Comparison of ENCODE assay signal across 14 mouse cellular contexts in genomic region chr4:137945376-137945775, GRCm38 (mm10). TPM values are rescaled to one million over a fixed set of nuclear protein-coding genes. Genes with fewer than 3 reads are reported as not detected.
DNase-seq lines count a peak whose midpoint lies in the region; ATAC-seq and TF ChIP-seq lines count a peak whose summit lies in the region.
"Had no signal": no experiment of that assay in that cellular context is flagged by ENCODE, and none has a peak within 500 bp of the region (broad histone marks: within the 10 kb centered on the region; RNA-seq: fewer than 3 reads in every experiment).

No protein-coding gene starts in this region.

- no peaks in the 10 kb centered on the region for H3K36me3 ChIP-seq in heart, adult 2 months (ENCODE audit: control insufficient read depth, insufficient read depth, low read length)
- H3K36me3 ChIP-seq in heart, embryonic 11.5 days (ENCODE audit: control insufficient read depth, insufficient read depth, low read length), result peaks cover 33% of the 10 kb centered on the region
- H3K36me3 ChIP-seq in lung, embryonic 14.5 days (ENCODE audit: insufficient read depth), result peaks cover 56% of the 10 kb centered on the region
- peaks cover 30% of the 10 kb centered on the region for H3K36me3 ChIP-seq in stomach, postnatal 0 days (ENCODE audit: control insufficient read depth, insufficient read depth, low read length)
- H3K36me3 ChIP-seq: G1E had no signal

- no peak overlapping the region for H3K4me2 ChIP-seq in heart, embryonic 11.5 days
- no peak overlapping the region for H3K4me2 ChIP-seq in lung, embryonic 14.5 days
- H3K4me2 ChIP-seq in stomach, postnatal 0 days (replicated peaks; ENCODE audit: low read depth), result no peak overlapping the region
- H3K4me2 ChIP-seq: midbrain, embryonic 11.5 days had no signal

- TF ChIP-seq CTCF in heart, adult 2 months (IDR thresholded peaks at IDR 0.05), result peak; percentile 80
- peak; percentile 47 for TF ChIP-seq CTCF in lung, embryonic 14.5 days (IDR thresholded peaks at IDR 0.05; ENCODE audit: low read depth)
- peak; percentile 75 for TF ChIP-seq CTCF in stomach, postnatal 0 days (IDR thresholded peaks at IDR 0.05; ENCODE audit: low read depth)

- H3K27me3 ChIP-seq in heart, adult 2 months (ENCODE audit: control insufficient read depth, insufficient read depth, low read length), result no peaks in the 10 kb centered on the region
- no peaks in the 10 kb centered on the region for H3K27me3 ChIP-seq in heart, embryonic 11.5 days (ENCODE audit: control insufficient read depth, insufficient read depth, low read length)
- no peaks in the 10 kb centered on the region for H3K27me3 ChIP-seq in lung, embryonic 14.5 days (ENCODE audit: insufficient read depth, low read length)
- no peaks in the 10 kb centered on the region for H3K27me3 ChIP-seq in stomach, postnatal 0 days (ENCODE audit: control insufficient read depth, insufficient read depth, low read length)

- TF ChIP-seq EP300 in heart, adult 2 months (IDR thresholded peaks at IDR 0.05; ENCODE audit: insufficient read depth, low read depth, low read length), result no peak
- TF ChIP-seq EP300 in stomach, postnatal 0 days (optimal IDR thresholded peaks at IDR 0.05), result no peak

- H3K9ac ChIP-seq in heart, adult 2 months (ENCODE audit: low read depth, low read length), result no peak overlapping the region
- H3K9ac ChIP-seq in heart, embryonic 11.5 days (ENCODE audit: low read depth, low read length), result no peak overlapping the region
- no peak overlapping the region for H3K9ac ChIP-seq in lung, embryonic 14.5 days
- H3K9ac ChIP-seq in stomach, postnatal 0 days (ENCODE audit: low read length), result no peak overlapping the region

- H3K9me3 ChIP-seq in heart, embryonic 11.5 days (replicated peaks; ENCODE audit: control insufficient read depth, low read length), result no peaks in the 10 kb centered on the region
- no peaks in the 10 kb centered on the region for H3K9me3 ChIP-seq in lung, embryonic 14.5 days (ENCODE audit: low read depth, low read length)
- no peaks in the 10 kb centered on the region for H3K9me3 ChIP-seq in stomach, postnatal 0 days (ENCODE audit: control insufficient read depth, low read length)
- H3K9me3 ChIP-seq: G1E; hindbrain, embryonic 10.5 days had no signal

- no peak for TF ChIP-seq POLR2A in heart, adult 2 months (IDR thresholded peaks at IDR 0.05; ENCODE audit: insufficient read depth, low read depth, low read length)

- no peak overlapping the region for H3K4me3 ChIP-seq in heart, adult 2 months
- no peak overlapping the region for H3K4me3 ChIP-seq in heart, embryonic 11.5 days (ENCODE audit: low read depth, low read length)
- H3K4me3 ChIP-seq in lung, embryonic 14.5 days (ENCODE audit: low read depth, low read length), result no peak overlapping the region
- no peak overlapping the region for H3K4me3 ChIP-seq in stomach, postnatal 0 days (ENCODE audit: low read depth, low read length)
- H3K4me3 ChIP-seq: hindbrain, embryonic 10.5 days had no signal

- peaks cover 5% of the 10 kb centered on the region for H3K4me1 ChIP-seq in heart, adult 2 months (ENCODE audit: control insufficient read depth, insufficient read depth, low read length)
- peaks cover 5% of the 10 kb centered on the region for H3K4me1 ChIP-seq in heart, embryonic 11.5 days (ENCODE audit: control insufficient read depth, insufficient read depth, low read length)
- no peaks in the 10 kb centered on the region for H3K4me1 ChIP-seq in lung, embryonic 14.5 days (ENCODE audit: insufficient read depth)
- H3K4me1 ChIP-seq in stomach, postnatal 0 days (replicated peaks; ENCODE audit: control insufficient read depth, insufficient read depth), result no peaks in the 10 kb centered on the region

- H3K79me2 ChIP-seq in heart, adult 2 months (replicated peaks; ENCODE audit: control insufficient read depth, insufficient read depth, low read length), result no peaks in the 10 kb centered on the region

- WGBS in heart, adult 2 months, result 75% methylated on average over 4 of the region's 4 CpGs
- 70% methylated on average over 4 of the region's 4 CpGs for WGBS in heart, embryonic 11.5 days (ENCODE audit: insufficient replicate concordance)
- 71% methylated on average over 4 of the region's 4 CpGs for WGBS in lung, embryonic 14.5 days
- 75% methylated on average over 4 of the region's 4 CpGs for WGBS in stomach, postnatal 0 days

- DNase-seq in heart, adult 2 months, result no peak
- no peak for DNase-seq in lung, embryonic 14.5 days
- DNase-seq in lung, postnatal 36 days, result no peak
- peak; percentile 21 for DNase-seq in adipocyte (ENCODE audit: low spot score)
- no peak for DNase-seq in stomach, postnatal 0 days (ENCODE audit: low spot score)
- no peak for DNase-seq in natural killer cell, adult 2 months (ENCODE audit: low spot score in 2 of 2)
- DNase-seq in urinary bladder, postnatal 14 days (ENCODE audit: low spot score), result no peak
- DNase-seq: adrenal gland, adult 8-10 months; cerebellum, postnatal 14 days; lung, adult 18-20 months had no signal

- intact Hi-C loops in heart, adult 2 months (cut with DNase I), result loop anchor here (2.0 kb wide), 2 partner anchors 21 to 35 kb away; no protein-coding TSS in a partner anchor

- no peak overlapping the region for H3K27ac ChIP-seq in heart, adult 2 months
- H3K27ac ChIP-seq in heart, embryonic 11.5 days (ENCODE audit: low read depth, low read length), result no peak overlapping the region
- H3K27ac ChIP-seq in lung, embryonic 14.5 days (ENCODE audit: low read depth), result no peak overlapping the region
- no peak overlapping the region for H3K27ac ChIP-seq in stomach, postnatal 0 days (replicated peaks)
- H3K27ac ChIP-seq: hindbrain, embryonic 10.5 days had no signal

- ATAC-seq in heart, embryonic 11.5 days (replicated peaks; ENCODE audit: insufficient number of reproducible peaks, low FRiP score, low TSS enrichment), result no peak
- no peak for ATAC-seq in lung, embryonic 14.5 days (ENCODE audit: insufficient read depth)
- no peak for ATAC-seq in stomach, postnatal 0 days (ENCODE audit: low FRiP score, low TSS enrichment)

RNA-seq across cellular contexts. Expression of gene Eif4g3, which starts 47.4 kb away (rescaled TPM):
- 10 to 100 TPM; 39.7 to 43.7 TPM for total RNA-seq in heart, adult 2 months (2021)
- polyA plus RNA-seq in heart, adult 2 months (2012; rRNA removed), result 24.8 and 29.1 TPM in 2 replicates
- 30.5 and 33.6 TPM in 2 replicates for polyA plus RNA-seq in heart, embryonic 11.5 days (2014; fragmentation: Nextera tagmentation; extraction: Ambion mirVana)
- 38.9 and 42.9 TPM in 2 replicates for polyA plus RNA-seq in lung, embryonic 14.5 days (2014; fragmentation: Nextera tagmentation; extraction: Ambion mirVana)
- 11.4 and 11.9 TPM in 2 replicates for polyA plus RNA-seq in stomach, postnatal 0 days (2015; fragmentation: Nextera tagmentation; extraction: Ambion mirVana)
